ENCODE assay signal across 28 mouse cellular contexts in genomic region chr2:126045621-126046020, GRCm38 (mm10). TPM values are rescaled to one million over a fixed set of nuclear protein-coding genes. Genes with fewer than 3 reads are reported as not detected.
DNase-seq lines count a peak whose midpoint lies in the region; ATAC-seq and TF ChIP-seq lines count a peak whose summit lies in the region.
"Had no signal": no experiment of that assay in that cellular context is flagged by ENCODE, and none has a peak within 500 bp of the region (broad histone marks: within the 10 kb centered on the region; RNA-seq: fewer than 3 reads in every experiment).

No protein-coding gene starts in this region.

- TF ChIP-seq CTCF in kidney, adult 2 months (conservative IDR thresholded peaks at IDR 0.05; ENCODE audit: insufficient read depth, insufficient read length, low read depth, low read length), result no peak
- TF ChIP-seq CTCF in liver, adult 2 months (IDR thresholded peaks at IDR 0.05; ENCODE audit: low read depth, low read length), result no peak

- no peak for TF ChIP-seq POLR2A in kidney, adult 2 months (IDR thresholded peaks at IDR 0.05; ENCODE audit: low read depth, low read length)
- no peak for TF ChIP-seq POLR2A in liver, adult 2 months (IDR thresholded peaks at IDR 0.05; ENCODE audit: extremely low read depth, insufficient read depth, low read length)

- H3K4me2 ChIP-seq in kidney, embryonic 14.5 days (replicated peaks; ENCODE audit: low read depth, low read length), result no peak overlapping the region
- no peak overlapping the region for H3K4me2 ChIP-seq in liver, embryonic 12.5 days
- H3K4me2 ChIP-seq: embryonic facial prominence, embryonic 13.5 days; forebrain, embryonic 12.5 days; forebrain, embryonic 15.5 days; heart, embryonic 13.5 days; hindbrain, embryonic 12.5 days; hindbrain, embryonic 15.5 days had no signal

- ATAC-seq in kidney, embryonic 14.5 days (ENCODE audit: low FRiP score, low TSS enrichment), result no peak
- no peak for ATAC-seq in liver, embryonic 12.5 days
- ATAC-seq: CD4-positive, CD25-positive, alpha-beta regulatory T cell, adult 4 months; forebrain, embryonic 15.5 days had no signal

- H3K9ac ChIP-seq in kidney, embryonic 14.5 days (ENCODE audit: low read depth, low read length), result no peak overlapping the region
- no peak overlapping the region for H3K9ac ChIP-seq in liver, adult 2 months (ENCODE audit: low read depth, low read length)
- no peak overlapping the region for H3K9ac ChIP-seq in liver, embryonic 12.5 days
- H3K9ac ChIP-seq: embryonic facial prominence, embryonic 13.5 days; forebrain, embryonic 12.5 days; forebrain, embryonic 15.5 days; heart, embryonic 13.5 days; hindbrain, embryonic 12.5 days; hindbrain, embryonic 15.5 days had no signal

- H3K4me3 ChIP-seq in kidney, adult 2 months (ENCODE audit: insufficient read depth, low read depth, low read length), result no peak overlapping the region
- H3K4me3 ChIP-seq in kidney, embryonic 14.5 days (ENCODE audit: low read length), result no peak overlapping the region
- no peak overlapping the region for H3K4me3 ChIP-seq in liver, adult 2 months (ENCODE audit: insufficient read depth, low read depth, low read length)
- no peak overlapping the region for H3K4me3 ChIP-seq in liver, embryonic 12.5 days
- H3K4me3 ChIP-seq: embryonic facial prominence, embryonic 10.5 days; embryonic facial prominence, embryonic 13.5 days; erythroblast, embryonic 14.5 days; forebrain, embryonic 12.5 days; forebrain, embryonic 15.5 days; heart, adult 2 months; heart, embryonic 10.5 days; heart, embryonic 13.5 days; hindbrain, embryonic 12.5 days; hindbrain, embryonic 15.5 days had no signal

- H3K9me3 ChIP-seq in kidney, embryonic 14.5 days (ENCODE audit: control insufficient read depth, low read length), result no peaks in the 10 kb centered on the region
- no peaks in the 10 kb centered on the region for H3K9me3 ChIP-seq in liver, embryonic 12.5 days (replicated peaks)
- H3K9me3 ChIP-seq: embryonic facial prominence, embryonic 10.5 days; embryonic facial prominence, embryonic 13.5 days; forebrain, embryonic 12.5 days; forebrain, embryonic 15.5 days; heart, embryonic 10.5 days; heart, embryonic 13.5 days; hindbrain, embryonic 12.5 days; hindbrain, embryonic 15.5 days had no signal

- no peaks in the 10 kb centered on the region for H3K36me3 ChIP-seq in kidney, adult 2 months (ENCODE audit: control insufficient read depth, insufficient read depth, low read length)
- no peaks in the 10 kb centered on the region for H3K36me3 ChIP-seq in kidney, embryonic 14.5 days (ENCODE audit: control insufficient read depth, insufficient read depth, low read length)
- no peaks in the 10 kb centered on the region for H3K36me3 ChIP-seq in liver, adult 2 months (ENCODE audit: control insufficient read depth, insufficient read depth, low read length)
- no peaks in the 10 kb centered on the region for H3K36me3 ChIP-seq in liver, embryonic 12.5 days
- H3K36me3 ChIP-seq: embryonic facial prominence, embryonic 10.5 days; embryonic facial prominence, embryonic 13.5 days; forebrain, embryonic 12.5 days; forebrain, embryonic 15.5 days; heart, embryonic 10.5 days; heart, embryonic 13.5 days; hindbrain, embryonic 12.5 days; hindbrain, embryonic 15.5 days had no signal

- no peaks in the 10 kb centered on the region for H3K27me3 ChIP-seq in kidney, adult 2 months (replicated peaks; ENCODE audit: control insufficient read depth, insufficient read depth, low read length)
- no peaks in the 10 kb centered on the region for H3K27me3 ChIP-seq in kidney, embryonic 14.5 days (ENCODE audit: control insufficient read depth, insufficient read depth, low read length)
- H3K27me3 ChIP-seq in liver, adult 2 months (ENCODE audit: control insufficient read depth, insufficient read depth, low read length), result no peaks in the 10 kb centered on the region
- H3K27me3 ChIP-seq in liver, embryonic 12.5 days (replicated peaks), result no peaks in the 10 kb centered on the region
- H3K27me3 ChIP-seq: embryonic facial prominence, embryonic 13.5 days; forebrain, embryonic 12.5 days; forebrain, embryonic 15.5 days; heart, embryonic 13.5 days; hindbrain, embryonic 12.5 days; hindbrain, embryonic 15.5 days had no signal

- no peaks in the 10 kb centered on the region for H3K4me1 ChIP-seq in kidney, adult 2 months (ENCODE audit: control insufficient read depth, insufficient read depth, low read length)
- H3K4me1 ChIP-seq in kidney, embryonic 14.5 days (ENCODE audit: control insufficient read depth, insufficient read depth, low read length), result no peaks in the 10 kb centered on the region
- H3K4me1 ChIP-seq in liver, adult 2 months (ENCODE audit: control insufficient read depth, insufficient read depth, low read length), result no peaks in the 10 kb centered on the region
- no peaks in the 10 kb centered on the region for H3K4me1 ChIP-seq in liver, embryonic 12.5 days
- H3K4me1 ChIP-seq: embryonic facial prominence, embryonic 13.5 days; forebrain, embryonic 15.5 days; hindbrain, embryonic 15.5 days had no signal

- H3K27ac ChIP-seq in kidney, adult 2 months (ENCODE audit: insufficient read depth, low read depth, low read length), result no peak overlapping the region
- H3K27ac ChIP-seq in kidney, embryonic 14.5 days (ENCODE audit: low read depth, low read length), result no peak overlapping the region
- H3K27ac ChIP-seq in liver, adult 2 months (replicated peaks; ENCODE audit: insufficient read depth, low read depth, low read length), result no peak overlapping the region
- no peak overlapping the region for H3K27ac ChIP-seq in liver, embryonic 12.5 days
- H3K27ac ChIP-seq: embryonic facial prominence, embryonic 10.5 days; embryonic facial prominence, embryonic 13.5 days; forebrain, embryonic 12.5 days; forebrain, embryonic 15.5 days; heart, adult 2 months; heart, embryonic 10.5 days; heart, embryonic 13.5 days; hindbrain, embryonic 12.5 days; hindbrain, embryonic 15.5 days had no signal

- 66% methylated on average over 5 of the region's 5 CpGs for WGBS in kidney, adult 2 months
- WGBS in kidney, embryonic 14.5 days, result 90% methylated on average over 5 of the region's 5 CpGs
- WGBS in liver, adult 2 months, result 68% methylated on average over 5 of the region's 5 CpGs
- WGBS in liver, embryonic 12.5 days (ENCODE audit: insufficient replicate concordance), result 74% methylated on average over 5 of the region's 5 CpGs

- DNase-seq in kidney, adult 2 months, result peak; percentile 71
- DNase-seq in liver, adult 2 months (ENCODE audit: extremely low read depth, low read depth, low spot score), result peak; percentile 54
- peak; percentile 35 to 47 for DNase-seq in kidney, postnatal 25 days
- no peak for DNase-seq in frontal cortex, postnatal 36 days (ENCODE audit: low spot score in 2 of 2)
- DNase-seq: adrenal gland, postnatal 14 days; cerebellum, adult 11-12 months; cerebellum, adult 8-10 months; cerebellum, postnatal 10 days; cerebellum, postnatal 36 days; embryo, embryonic 11 days; gastrocnemius, postnatal 10 days; gastrocnemius, postnatal 36 days; heart, adult 2 months had no signal

- no peaks in the 10 kb centered on the region for H3K79me2 ChIP-seq in liver, adult 2 months (ENCODE audit: control insufficient read depth, insufficient read depth, low read length)

RNA-seq across cellular contexts. Expression of gene Fgf7, which starts 11.2 kb away (rescaled TPM):
- 0.37 and 0.47 TPM in 2 replicates for polyA plus RNA-seq in kidney, adult 2 months (2012; rRNA removed)
- 0.30 and 0.80 TPM in 2 replicates for polyA plus RNA-seq in kidney, embryonic 14.5 days (2014; fragmentation: Nextera tagmentation; extraction: Ambion mirVana)
- total RNA-seq in liver, adult 2 months (2014; rRNA removed), result 0.07 TPM in 1 of 2 replicates, not detected in the other
- not detected in 2 replicates for polyA plus RNA-seq in liver, adult 2 months (2012; rRNA removed)
- not detected in 2 replicates for polyA plus RNA-seq in liver, embryonic 12.5 days (2016; fragmentation: Nextera tagmentation; extraction: Ambion mirVana)
- total RNA-seq: granulocyte monocyte progenitor cell, adult 5-6 weeks; hematopoietic stem cell, adult 5-6 weeks; MEL had no signal
- polyA plus RNA-seq: CD4-positive, CD25-positive, alpha-beta regulatory T cell, adult 4 months; erythroblast, embryonic 14.5 days had no signal

Comparison
In these comparisons a context has a peak if more than half of its experiments do, and no peak if none do; other contexts are left out.
1. DNase-seq: peak in kidney, adult 2 months (single experiment), liver, adult 2 months (single experiment) and kidney, postnatal 25 days (2 of 2); none in frontal cortex, postnatal 36 days (0 of 2).